Comparison of ENCODE assay signal across 18 mouse cellular contexts in the genomic region with DNA sequence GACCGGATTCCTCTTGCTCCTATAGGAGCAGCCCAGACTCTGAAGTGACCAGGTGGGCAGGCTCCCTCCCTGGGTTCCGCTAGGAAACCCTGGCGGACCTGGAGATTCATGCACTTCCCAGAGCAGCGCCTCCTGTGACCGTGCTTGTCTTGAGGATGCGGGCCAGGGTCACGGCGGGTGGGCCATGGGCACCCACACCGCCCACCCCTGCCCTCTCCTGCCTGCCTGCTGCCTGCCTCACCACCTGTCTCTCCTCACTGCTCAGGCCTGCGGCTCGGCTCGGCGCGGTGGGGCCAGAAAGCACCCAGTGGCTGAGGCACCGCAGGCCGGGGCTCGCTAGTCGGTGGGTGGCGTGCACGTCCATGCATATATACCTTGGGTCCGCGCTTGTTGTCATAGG. TPM values are rescaled to one million over a fixed set of nuclear protein-coding genes. Genes with fewer than 3 reads are reported as not detected.
DNase-seq lines count a peak whose midpoint lies in the region; ATAC-seq and TF ChIP-seq lines count a peak whose summit lies in the region.
"Had no signal": no experiment of that assay in that cellular context is flagged by ENCODE, and none has a peak within 500 bp of the region (broad histone marks: within the 10 kb centered on the region; RNA-seq: fewer than 3 reads in every experiment).

No protein-coding gene starts in this region.

- no peaks in the 10 kb centered on the region for H3K9me3 ChIP-seq in kidney, embryonic 15.5 days (replicated peaks)
- H3K9me3 ChIP-seq in CH12.LX (replicated peaks; ENCODE audit: low read length) (no peaks in the 10 kb centered on the region), ES-Bruce4 (replicated peaks; ENCODE audit: control insufficient read depth, insufficient read depth, low read length, poor library complexity, severe bottlenecking) (no peaks in the 10 kb centered on the region)
- no peaks in the 10 kb centered on the region for H3K9me3 ChIP-seq in intestine, embryonic 15.5 days
- H3K9me3 ChIP-seq: embryonic facial prominence, embryonic 15.5 days; limb, embryonic 15.5 days; midbrain, embryonic 10.5 days had no signal

- peaks cover 97% of the 10 kb centered on the region for H3K27me3 ChIP-seq in kidney, embryonic 15.5 days
- H3K27me3 ChIP-seq in CH12.LX (replicated peaks) (peaks cover 93% of the 10 kb centered on the region), ES-Bruce4 (ENCODE audit: control insufficient read depth, insufficient read depth, low read length, poor library complexity, severe bottlenecking) (no peaks in the 10 kb centered on the region)
- peaks cover 63% of the 10 kb centered on the region for H3K27me3 ChIP-seq in intestine, embryonic 15.5 days (replicated peaks)

- ATAC-seq in kidney, embryonic 15.5 days (replicated peaks; ENCODE audit: low FRiP score): no peak
- ATAC-seq in intestine, embryonic 15.5 days: peak; percentile 75
- ATAC-seq in megakaryocyte progenitor cell, adult 5-6 weeks (replicated peaks; ENCODE audit: poor library complexity): no peak
- ATAC-seq: forebrain, embryonic 14.5 days had no signal

- H3K79me2 ChIP-seq in CH12.LX (replicated peaks; ENCODE audit: control insufficient read depth, extremely low read depth, insufficient read depth, poor library complexity, severe bottlenecking): no peaks in the 10 kb centered on the region

- H3K4me3 ChIP-seq in kidney, embryonic 15.5 days (replicated peaks): no peak overlapping the region
- no peak overlapping the region for H3K4me3 ChIP-seq in CH12.LX (replicated peaks in 1 of 3; ENCODE audit: low read depth in 2 of 3, low read length in 2 of 3, poor library complexity in 1 of 3)
- H3K4me3 ChIP-seq in ES-Bruce4 (ENCODE audit: low read depth, low read length): peak overlapping the region; percentile 90
- peak overlapping the region; percentile 25 for H3K4me3 ChIP-seq in intestine, embryonic 15.5 days (replicated peaks)
- H3K4me3 ChIP-seq: embryonic facial prominence, embryonic 15.5 days; limb, embryonic 15.5 days; midbrain, embryonic 10.5 days had no signal

- no peak for DNase-seq in kidney, postnatal 36 days
- DNase-seq in CH12.LX (ENCODE audit: extremely low read depth): no peak
- no peak for DNase-seq in adrenal gland, postnatal 14 days
- DNase-seq: adrenal gland, postnatal 36 days; gastrocnemius, postnatal 14 days; lung, embryonic 14.5 days had no signal

- TF ChIP-seq EP300 in CH12.LX (IDR thresholded peaks at IDR 0.05; ENCODE audit: low read length): no peak
- TF ChIP-seq EP300 in ES-Bruce4 (IDR thresholded peaks at IDR 0.05; ENCODE audit: insufficient read depth, low read depth, low read length): no peak

- no peaks in the 10 kb centered on the region for H3K36me3 ChIP-seq in kidney, embryonic 15.5 days
- H3K36me3 ChIP-seq in CH12.LX (replicated peaks in 1 of 2; ENCODE audit: control insufficient read depth in 1 of 2, insufficient read depth in 1 of 2, low read length in 1 of 2) (no peaks in the 10 kb centered on the region), ES-Bruce4 (ENCODE audit: control insufficient read depth, insufficient read depth, low read length, poor library complexity, severe bottlenecking) (no peaks in the 10 kb centered on the region)
- H3K36me3 ChIP-seq in intestine, embryonic 15.5 days: no peaks in the 10 kb centered on the region
- H3K36me3 ChIP-seq: embryonic facial prominence, embryonic 15.5 days; limb, embryonic 15.5 days; midbrain, embryonic 10.5 days had no signal

- TF ChIP-seq CTCF in CH12.LX (conservative IDR thresholded peaks at IDR 0.05 in 1 of 2, IDR thresholded peaks at IDR 0.05 in 1 of 2; ENCODE audit: low read depth in 2 of 2, low read length in 2 of 2) (no peak), ES-Bruce4 (IDR thresholded peaks at IDR 0.05; ENCODE audit: low read depth, low read length) (no peak)

- peaks cover 4% of the 10 kb centered on the region; the same call in 1 of the 2 replicates for H3K4me1 ChIP-seq in kidney, embryonic 15.5 days
- peaks cover 0 to 5% of the 10 kb centered on the region in 2 experiments; a peak in 1 of 4 replicates for H3K4me1 ChIP-seq in CH12.LX (ENCODE audit: control insufficient read depth in 1 of 2, insufficient read depth in 2 of 2)
- H3K4me1 ChIP-seq in ES-Bruce4 (ENCODE audit: control insufficient read depth, insufficient read depth, low read length): no peaks in the 10 kb centered on the region
- 0 out of 2 replicates have a peak, but pooled peaks cover 3% of the 10 kb centered on the region for H3K4me1 ChIP-seq in intestine, embryonic 15.5 days (replicated peaks)
- H3K4me1 ChIP-seq: embryonic facial prominence, embryonic 15.5 days; limb, embryonic 15.5 days had no signal

- H3K27ac ChIP-seq in kidney, embryonic 15.5 days: no peak overlapping the region
- no peak overlapping the region for H3K27ac ChIP-seq in CH12.LX (ENCODE audit: insufficient read depth, low read depth)
- H3K27ac ChIP-seq in ES-Bruce4 (ENCODE audit: insufficient read depth, low read length): no peak overlapping the region
- H3K27ac ChIP-seq in intestine, embryonic 15.5 days: no peak overlapping the region
- H3K27ac ChIP-seq: embryonic facial prominence, embryonic 15.5 days; hindbrain, postnatal 0 days; limb, embryonic 15.5 days; midbrain, embryonic 10.5 days had no signal

- no peak for TF ChIP-seq POLR2A in CH12.LX (IDR thresholded peaks at IDR 0.05; ENCODE audit: low read depth, low read length)
- TF ChIP-seq POLR2A in ES-Bruce4 (IDR thresholded peaks at IDR 0.05; ENCODE audit: insufficient read depth, low read length): no peak

- dilution Hi-C loops in CH12.LX (cut with MboI; ENCODE audit: extremely low pct_ligation_motif_present, extremely low pct_unique_long_range_greater_than_20kb, low sequenced_read_pairs): no loop called here

- under 1% methylated on average over 22 of the region's 22 CpGs for WGBS in kidney, embryonic 15.5 days
- WGBS in intestine, embryonic 15.5 days: 2% methylated on average over 22 of the region's 22 CpGs

- H3K9ac ChIP-seq in kidney, embryonic 15.5 days: no peak overlapping the region
- H3K9ac ChIP-seq in CH12.LX (ENCODE audit: insufficient read depth, low read depth) (no peak overlapping the region), ES-Bruce4 (ENCODE audit: low read depth, poor library complexity, severe bottlenecking) (peak overlapping the region; percentile 39)
- H3K9ac ChIP-seq in intestine, embryonic 15.5 days: peak overlapping the region; percentile 20; the same call in 1 of the 2 replicates
- H3K9ac ChIP-seq: embryonic facial prominence, embryonic 15.5 days; limb, embryonic 15.5 days; lung, embryonic 14.5 days had no signal

- no peak for TF ChIP-seq RAD21 in CH12.LX (IDR thresholded peaks at IDR 0.05; ENCODE audit: low read depth, low read length)

- in situ Hi-C loops in CH12.LX (cut with MboI; ENCODE audit: low pct_ligation_motif_present, low pct_unique_long_range_greater_than_20kb, low sequenced_read_pairs): no loop called here

- H3K4me2 ChIP-seq in kidney, embryonic 15.5 days: 0 out of 2 replicates have a peak overlapping the region, but pooled peaks have one; percentile 14
- H3K4me2 ChIP-seq in CH12.LX (ENCODE audit: insufficient read depth, low read depth, poor library complexity, severe bottlenecking): peak overlapping the region; percentile 54
- H3K4me2 ChIP-seq in intestine, embryonic 15.5 days (replicated peaks): peak overlapping the region; percentile 53
- H3K4me2 ChIP-seq: embryonic facial prominence, embryonic 15.5 days; limb, embryonic 15.5 days; lung, embryonic 14.5 days had no signal

RNA-seq across cellular contexts. Expression of gene Grin1, which starts 8.0 kb away (rescaled TPM):
- 0.53 and 0.71 TPM in 2 replicates for polyA plus RNA-seq in kidney, embryonic 15.5 days (2015; fragmentation: Nextera tagmentation; extraction: Ambion mirVana)
- total RNA-seq in CH12.LX (2012; rRNA removed) (0.04 and 0.17 TPM in 2 replicates), CH12.LX (2014; rRNA removed) (0.08 and 0.36 TPM in 2 replicates)
- polyA plus RNA-seq in CH12.LX (2012; ENCODE audit: insufficient read length, low read depth) (0.06 TPM in 1 of 2 replicates, not detected in the other), ES-Bruce4 (2011; ENCODE audit: insufficient read depth, insufficient read length, low read depth, missing spikeins) (2.7 and 4.2 TPM in 2 replicates)
- polyA plus RNA-seq in intestine, embryonic 15.5 days (2015; fragmentation: Nextera tagmentation; extraction: Ambion mirVana): 1.4 TPM in 2 replicates
- 9.7 and 11.0 TPM in 2 replicates for total RNA-seq in adrenal gland, postnatal 14 days (2021)
- total RNA-seq in megakaryocyte progenitor cell, adult 5-6 weeks (2015): not detected in 2 replicates
- total RNA-seq in megakaryocyte progenitor cell, adult 5-6 weeks (2017): not detected in 2 replicates
- total RNA-seq: neutrophil, adult 5-6 weeks had no signal
- polyA plus RNA-seq: heart, postnatal 0 days had no signal

RNA-seq across cellular contexts. Expression of gene Man1b1, which starts 21.2 kb away (rescaled TPM):
- polyA plus RNA-seq in kidney, embryonic 15.5 days (2015; fragmentation: Nextera tagmentation; extraction: Ambion mirVana): 50.5 and 53.2 TPM in 2 replicates
- 45.7 and 58.1 TPM in 2 replicates for total RNA-seq in CH12.LX (2012; rRNA removed)
- 39.3 and 41.8 TPM in 2 replicates for total RNA-seq in CH12.LX (2014; rRNA removed)
- 68.8 and 69.3 TPM in 2 replicates for polyA plus RNA-seq in CH12.LX (2012; ENCODE audit: insufficient read length, low read depth)
- polyA plus RNA-seq in ES-Bruce4 (2011; ENCODE audit: insufficient read depth, insufficient read length, low read depth, missing spikeins): 45.6 and 57.3 TPM in 2 replicates
- polyA plus RNA-seq in intestine, embryonic 15.5 days (2015; fragmentation: Nextera tagmentation; extraction: Ambion mirVana): 40.2 and 40.8 TPM in 2 replicates
- total RNA-seq in adrenal gland, postnatal 14 days (2021): 43.1 and 45.7 TPM in 2 replicates
- 19.1 and 23.4 TPM in 2 replicates for total RNA-seq in megakaryocyte progenitor cell, adult 5-6 weeks (2015)
- 42.5 and 52.1 TPM in 2 replicates for total RNA-seq in megakaryocyte progenitor cell, adult 5-6 weeks (2017)

RNA-seq across cellular contexts. Expression of gene Lrrc26, which starts 21.3 kb away (rescaled TPM):
- 0.46 TPM in 1 of 2 replicates, not detected in the other for polyA plus RNA-seq in kidney, embryonic 15.5 days (2015; fragmentation: Nextera tagmentation; extraction: Ambion mirVana)
- total RNA-seq in CH12.LX (2012; rRNA removed): not detected in 2 replicates
- not detected in 2 replicates for total RNA-seq in CH12.LX (2014; rRNA removed)
- not detected in 2 replicates for polyA plus RNA-seq in CH12.LX (2012; ENCODE audit: insufficient read length, low read depth)
- polyA plus RNA-seq in ES-Bruce4 (2011; ENCODE audit: insufficient read depth, insufficient read length, low read depth, missing spikeins): not detected in 2 replicates
- polyA plus RNA-seq in intestine, embryonic 15.5 days (2015; fragmentation: Nextera tagmentation; extraction: Ambion mirVana): 0.43 and 1.8 TPM in 2 replicates
- not detected in 2 replicates for total RNA-seq in adrenal gland, postnatal 14 days (2021)
- total RNA-seq in megakaryocyte progenitor cell, adult 5-6 weeks (2015): not detected in 2 replicates
- not detected in 2 replicates for total RNA-seq in megakaryocyte progenitor cell, adult 5-6 weeks (2017)
- total RNA-seq: adrenal gland, postnatal 36 days; gastrocnemius, postnatal 14 days; left cerebral cortex, adult 8-10 months; neutrophil, adult 5-6 weeks had no signal
- polyA plus RNA-seq: forebrain, embryonic 14.5 days; heart, postnatal 0 days; midbrain, embryonic 10.5 days had no signal

RNA-seq across cellular contexts. Expression of gene Tmem210, which starts 23.0 kb away (rescaled TPM):
- not detected in 2 replicates for polyA plus RNA-seq in kidney, embryonic 15.5 days (2015; fragmentation: Nextera tagmentation; extraction: Ambion mirVana)
- total RNA-seq in CH12.LX (2012; rRNA removed) (not detected in 2 replicates), CH12.LX (2014; rRNA removed) (not detected in 2 replicates)
- polyA plus RNA-seq in CH12.LX (2012; ENCODE audit: insufficient read length, low read depth) (not detected in 2 replicates), ES-Bruce4 (2011; ENCODE audit: insufficient read depth, insufficient read length, low read depth, missing spikeins) (not detected in 2 replicates)
- not detected in 2 replicates for polyA plus RNA-seq in intestine, embryonic 15.5 days (2015; fragmentation: Nextera tagmentation; extraction: Ambion mirVana)
- not detected in 2 replicates for total RNA-seq in adrenal gland, postnatal 14 days (2021)
- total RNA-seq in megakaryocyte progenitor cell, adult 5-6 weeks (2015): not detected in 2 replicates
- not detected in 2 replicates for total RNA-seq in megakaryocyte progenitor cell, adult 5-6 weeks (2017)
- total RNA-seq: adrenal gland, postnatal 36 days; gastrocnemius, postnatal 14 days; hindbrain, postnatal 0 days; left cerebral cortex, adult 8-10 months; neutrophil, adult 5-6 weeks had no signal
- polyA plus RNA-seq: embryonic facial prominence, embryonic 15.5 days; forebrain, embryonic 14.5 days; heart, postnatal 0 days; hindbrain, postnatal 0 days; limb, embryonic 15.5 days; lung, embryonic 14.5 days; midbrain, embryonic 10.5 days had no signal

RNA-seq across cellular contexts. Expression of gene Anapc2, which starts 38.7 kb away (rescaled TPM):
- 123 and 129 TPM in 2 replicates for polyA plus RNA-seq in kidney, embryonic 15.5 days (2015; fragmentation: Nextera tagmentation; extraction: Ambion mirVana)
- 13.6 and 14.5 TPM in 2 replicates for total RNA-seq in CH12.LX (2012; rRNA removed)
- 9.6 and 13.0 TPM in 2 replicates for total RNA-seq in CH12.LX (2014; rRNA removed)
- 48.7 and 55.2 TPM in 2 replicates for polyA plus RNA-seq in CH12.LX (2012; ENCODE audit: insufficient read length, low read depth)
- 72.4 and 76.0 TPM in 2 replicates for polyA plus RNA-seq in ES-Bruce4 (2011; ENCODE audit: insufficient read depth, insufficient read length, low read depth, missing spikeins)
- polyA plus RNA-seq in intestine, embryonic 15.5 days (2015; fragmentation: Nextera tagmentation; extraction: Ambion mirVana): 95.8 and 103 TPM in 2 replicates
- total RNA-seq in adrenal gland, postnatal 14 days (2021): 63.9 and 66.1 TPM in 2 replicates
- total RNA-seq in megakaryocyte progenitor cell, adult 5-6 weeks (2015): 28.3 and 34.4 TPM in 2 replicates
- 36.5 and 42.4 TPM in 2 replicates for total RNA-seq in megakaryocyte progenitor cell, adult 5-6 weeks (2017)

Comparison
In these comparisons a context has a peak if more than half of its experiments do, and no peak if none do; other contexts are left out.
1. H3K4me3 ChIP-seq: peak in ES-Bruce4 (single experiment) and intestine, embryonic 15.5 days (single experiment); none in kidney, embryonic 15.5 days (single experiment) and CH12.LX (0 of 3).
2. H3K9ac ChIP-seq: peak in ES-Bruce4 (single experiment) and intestine, embryonic 15.5 days (single experiment); none in kidney, embryonic 15.5 days (single experiment) and CH12.LX (single experiment).
3. Peak in every context shown above with its lines, with median percentiles within 50 percentile points of each other: H3K4me2 ChIP-seq.